Mouse (Mus musculus): ENCODE measurements at regions not wholly inside any gene's neighbourhood (a gene's known extent, or its start where the extent isn't known, plus 50 kb on each side); places are given as distances from the start of the nearest gene placed in this dataset.

GRCm38 (mm10) chr14:58726418-58726817 lies 416.3 kb downstream of the 1700129C05Rik start:
- intact Hi-C loops (cut with DNase I) = no loop called here
- DNase-seq (ENCODE audit: low spot score in 2 of 2) = no peak

- intact Hi-C loops (cut with DNase I) = no loop called here
- peak in 1 of 2 experiments; percentile 8 for DNase-seq (ENCODE audit: low spot score in 2 of 2)
Observed at GRCm38 (mm10) chr14:58714856-58715255, 427.8 kb downstream of the 1700129C05Rik start.

GRCm38 (mm10) chr14:58709861-58710260 lies 432.8 kb downstream of the 1700129C05Rik start:
- DNase-seq (ENCODE audit: low spot score in 2 of 2) = no peak
- intact Hi-C loops (cut with DNase I) = no loop called here

- no peak for DNase-seq (ENCODE audit: low spot score in 2 of 2)
- intact Hi-C loops (cut with DNase I) = no loop called here
Observed at GRCm38 (mm10) chr14:58709281-58709680, 433.4 kb downstream of the 1700129C05Rik start.

GRCm38 (mm10) chr14:58701765-58702164 lies 440.9 kb downstream of the 1700129C05Rik start:
- intact Hi-C loops (cut with DNase I) = loop anchor here (5.0 kb wide), 1 partner anchor 669 kb away; no protein-coding TSS in a partner anchor
- DNase-seq (ENCODE audit: low spot score in 2 of 2) = peak; percentile 30 to 71

- DNase-seq (ENCODE audit: low spot score in 2 of 2) = no peak
- intact Hi-C loops (cut with DNase I) = no loop called here
Observed at GRCm38 (mm10) chr14:58691129-58691828, 451.4 kb downstream of the 1700129C05Rik start.

GRCm38 (mm10) chr14:58687814-58688213 lies 454.9 kb downstream of the 1700129C05Rik start:
- intact Hi-C loops (cut with DNase I) = no loop called here
- no peak for DNase-seq (ENCODE audit: low spot score in 2 of 2)

GRCm38 (mm10) chr14:58678781-58679180 lies 463.9 kb downstream of the 1700129C05Rik start:
- DNase-seq (ENCODE audit: low spot score in 2 of 2) = no peak
- intact Hi-C loops (cut with DNase I) = no loop called here

- intact Hi-C loops (cut with DNase I) = no loop called here
Observed at GRCm38 (mm10) chr14:58678126-58678656, 464.5 kb downstream of the 1700129C05Rik start.

GRCm38 (mm10) chr14:58675146-58675545 lies 467.5 kb downstream of the 1700129C05Rik start:
- no peak for DNase-seq (ENCODE audit: low spot score in 2 of 2)
- intact Hi-C loops (cut with DNase I) = no loop called here

More at GRCm38 (mm10) chr14:58678126-58678656, 464.5 kb downstream of the 1700129C05Rik start:
- DNase-seq (ENCODE audit: low spot score in 2 of 2) = no peak

- DNase-seq (ENCODE audit: low spot score in 2 of 2) = no peak
- intact Hi-C loops (cut with DNase I) = no loop called here
Observed at GRCm38 (mm10) chr14:58663946-58664345, 478.7 kb downstream of the 1700129C05Rik start.

GRCm38 (mm10) chr14:58662601-58663000 lies 480.1 kb downstream of the 1700129C05Rik start:
- no peak for DNase-seq (ENCODE audit: low spot score in 2 of 2)
- intact Hi-C loops (cut with DNase I) = no loop called here

- no peak for DNase-seq (ENCODE audit: low spot score in 2 of 2)
- intact Hi-C loops (cut with DNase I) = no loop called here
Observed at GRCm38 (mm10) chr14:58661416-58661815, 481.3 kb downstream of the 1700129C05Rik start.

GRCm38 (mm10) chr14:58657263-58657662 lies 485.4 kb downstream of the 1700129C05Rik start:
- intact Hi-C loops (cut with DNase I) = no loop called here
- no peak for DNase-seq (ENCODE audit: low spot score in 2 of 2)

GRCm38 (mm10) chr14:58656935-58657238 lies 485.8 kb downstream of the 1700129C05Rik start:
- intact Hi-C loops (cut with DNase I) = no loop called here
- no peak for DNase-seq (ENCODE audit: low spot score in 2 of 2)

GRCm38 (mm10) chr14:58656212-58656934 lies 486.3 kb downstream of the 1700129C05Rik start:
- intact Hi-C loops (cut with DNase I) = no loop called here
- no peak for DNase-seq (ENCODE audit: low spot score in 2 of 2)

GRCm38 (mm10) chr14:58653026-58653425 lies 489.7 kb downstream of the 1700129C05Rik start:
- DNase-seq (ENCODE audit: low spot score in 2 of 2) = no peak
- intact Hi-C loops (cut with DNase I) = no loop called here

GRCm38 (mm10) chr14:58652004-58652403 lies 490.7 kb downstream of the 1700129C05Rik start:
- DNase-seq (ENCODE audit: low spot score in 2 of 2) = no peak
- intact Hi-C loops (cut with DNase I) = no loop called here

- DNase-seq (ENCODE audit: low spot score in 2 of 2) = no peak
- intact Hi-C loops (cut with DNase I) = no loop called here
Observed at GRCm38 (mm10) chr14:58651210-58651609, 491.5 kb downstream of the 1700129C05Rik start.

- no peak for DNase-seq (ENCODE audit: low spot score in 2 of 2)
- intact Hi-C loops (cut with DNase I) = no loop called here
Observed at GRCm38 (mm10) chr14:58638337-58638696, 504.4 kb downstream of the 1700129C05Rik start.

All from left cerebral cortex, postnatal 14 days (tissue).